Mouse (Mus musculus) CH12.LX (cell line): Measurements from ENCODE around the gene Stxbp2.

Experiments used
- ELF1 ChIP-seq: IDR thresholded peaks from 2 replicates; pipeline ENCODE4 v1.6.1; 2014; ENCODE audit warnings: low read depth, mild to moderate bottlenecking, inconsistent platforms, low read length, improper control_type of control experiment
- POLR2A ChIP-seq: IDR thresholded peaks from 2 replicates; pipeline ENCODE4 v1.6.1; 2011; ENCODE audit warnings: low read depth, mild to moderate bottlenecking, improper control_type of control experiment, low read length
- RAD21 ChIP-seq: IDR thresholded peaks from 2 replicates; pipeline ENCODE4 v1.6.1; 2011; ENCODE audit warnings: low read depth, mild to moderate bottlenecking, low read length, improper control_type of control experiment, moderate library complexity
- TBP ChIP-seq: conservative IDR thresholded peaks from 2 replicates; pipeline ENCODE4 v1.6.1; 2011; ENCODE audit warnings: low read depth, low read length, improper control_type of control experiment
- USF2 ChIP-seq: conservative IDR thresholded peaks from 2 replicates; pipeline ENCODE4 v1.6.1; 2011; ENCODE audit warnings: low read depth, low read length, improper control_type of control experiment

DNA sequence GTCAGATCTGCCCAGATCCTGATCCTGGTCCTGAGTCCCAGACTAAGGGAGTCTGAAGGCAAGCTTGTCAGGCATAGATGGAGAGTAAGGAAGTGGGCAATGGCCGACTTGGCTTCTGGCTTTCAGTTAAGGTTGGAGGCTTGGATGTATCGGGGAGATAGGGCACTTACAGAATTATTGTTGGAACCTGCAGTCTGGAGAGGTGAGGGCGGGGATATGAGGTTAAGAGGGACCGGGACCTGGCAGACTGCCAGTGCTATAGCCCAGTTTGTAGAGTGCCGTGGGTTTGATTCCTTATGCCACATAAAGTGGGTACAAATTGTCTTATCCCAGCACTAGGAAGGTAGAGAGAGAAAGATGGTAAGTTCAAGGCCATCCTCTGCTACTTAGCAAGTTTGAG lies 48.9 kb downstream of the Stxbp2 start:
- TF ChIP-seq POLR2A, result no peak
- TF ChIP-seq TBP, result no peak
- no peak for TF ChIP-seq RAD21
- TF ChIP-seq ELF1, result no peak
- no peak for TF ChIP-seq USF2
